Mouse (Mus musculus) spleen, postnatal 14 days (tissue): Measurements from ENCODE around the gene Gapvd1.
"Not testable (repeated sequence)": the region's sequence is repeated elsewhere in the genome, so short reads cannot be mapped to it uniquely, and the experiment has no call there.

Experiments
- DNase-seq, 2 experiments: peaks; one replicate each; pipeline ENCODE4 v3.0.0; 2021 to 2022; ENCODE audit warnings: low spot score in 2 of 2

The Gapvd1 gene

DNA sequence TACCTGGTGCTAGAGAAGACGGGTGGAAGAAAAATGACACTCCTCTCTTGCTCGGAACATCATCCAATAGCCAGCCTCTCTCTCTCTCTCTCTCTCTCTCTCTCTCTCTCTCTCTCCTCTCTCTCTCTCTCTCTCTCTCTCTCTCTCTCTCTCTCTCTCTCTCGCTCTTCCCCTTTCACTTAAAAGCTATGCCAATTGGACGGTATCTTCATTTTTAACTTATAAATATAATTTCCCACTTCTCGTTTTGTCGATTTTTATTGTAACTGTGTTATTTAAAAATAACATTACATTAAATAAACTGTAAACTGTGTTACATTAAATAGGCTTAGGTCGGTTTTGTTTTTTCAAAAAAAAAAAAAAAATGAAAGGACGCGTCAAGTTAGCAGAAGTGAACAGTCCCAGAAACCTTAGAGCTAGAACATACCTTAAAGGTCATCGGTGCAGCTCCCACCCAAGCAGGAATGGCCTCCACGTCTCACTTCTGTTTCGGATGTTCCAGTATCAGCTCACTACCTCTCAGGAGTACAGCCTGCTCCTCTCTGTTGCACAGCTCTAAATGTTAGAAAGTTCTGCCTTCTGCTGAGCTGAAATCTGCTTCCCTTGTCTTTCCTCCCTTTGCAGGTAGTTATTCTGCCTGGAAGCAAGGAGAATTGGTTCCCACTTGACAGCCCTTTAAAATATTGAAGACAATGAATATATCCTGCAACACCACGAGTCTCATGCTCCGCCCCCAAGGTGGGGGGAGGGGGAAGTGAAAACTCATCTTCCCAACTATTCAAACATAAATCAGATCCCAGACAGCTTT lies at the start of gene Gapvd1:
TSS of gene Gapvd1 (minus strand) at position 682 of the 808 bp plus-strand sequence.
- no peak for DNase-seq

- DNase-seq: no peak
These were observed 49.8 kb upstream of the Gapvd1 start for GRCm38 (mm10) chr2:34804815-34805214.

- DNase-seq: no peak
These were observed 49.1 kb upstream of the Gapvd1 start for GRCm38 (mm10) chr2:34804172-34804571.

DNA sequence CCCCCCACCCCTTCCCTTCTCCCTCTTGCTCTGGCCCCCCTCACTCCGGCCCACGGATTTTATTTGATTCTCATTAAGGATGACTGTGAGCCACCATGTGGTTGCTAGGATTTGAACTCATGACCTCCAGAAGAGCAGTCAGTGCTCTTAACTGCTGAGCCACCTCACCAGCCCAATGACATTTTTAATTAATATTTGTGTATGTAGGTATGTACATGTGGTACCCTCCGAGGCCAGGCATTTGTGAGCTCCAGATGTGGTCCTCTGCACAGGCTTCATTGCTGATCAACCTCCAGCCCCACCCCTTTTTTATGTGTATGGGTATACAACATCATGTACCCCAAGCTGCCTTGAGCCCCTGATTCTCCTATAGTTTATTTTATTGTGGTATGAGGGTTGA lies 48.7 kb upstream of the Gapvd1 start:
- no peak for DNase-seq

DNA sequence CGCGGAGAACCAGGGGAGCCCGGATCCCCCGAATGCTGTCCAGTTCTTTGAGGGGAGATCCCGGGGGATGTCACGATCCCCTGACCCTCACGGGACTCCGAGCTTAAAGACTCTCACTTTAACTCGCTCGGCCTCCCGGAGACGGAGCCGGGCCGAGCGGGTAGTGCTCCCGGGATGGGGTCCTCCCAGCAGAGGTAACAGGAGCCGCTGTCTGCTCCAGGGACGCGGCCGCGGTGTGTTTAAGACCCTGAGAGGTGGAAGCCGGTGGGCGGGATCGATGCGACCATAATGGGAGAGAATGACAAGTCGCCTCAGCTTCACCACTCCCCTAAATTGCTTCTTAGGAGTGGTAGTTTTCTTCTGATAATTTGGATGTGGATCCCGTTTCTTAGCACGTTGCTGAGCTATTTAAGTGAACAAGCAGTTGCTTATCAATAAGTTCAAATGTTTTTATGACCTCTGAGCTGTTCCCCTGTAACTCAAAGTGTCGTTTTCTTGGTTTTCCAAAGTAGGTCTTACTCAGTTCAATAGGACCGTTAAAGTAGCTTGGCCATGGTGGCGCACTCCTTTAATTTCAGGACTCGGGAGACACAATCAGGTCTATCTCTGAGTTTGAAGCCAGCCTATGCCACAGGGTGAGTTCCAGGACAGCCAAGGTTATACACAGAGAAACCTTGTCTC lies 47.7 kb upstream of the Gapvd1 start:
- not testable (repeated sequence) for DNase-seq

- peak; percentile 91 to 93 for DNase-seq
These were observed 46.8 kb upstream of the Gapvd1 start for GRCm38 (mm10) chr2:34801516-34802482.

- DNase-seq: no peak
These were observed 45.3 kb upstream of the Gapvd1 start for GRCm38 (mm10) chr2:34800371-34800770.

GRCm38 (mm10) chr2:34799357-34800256 lies 44.6 kb upstream of the Gapvd1 start, which contains the start of gene Rabepk:
Gene Rabepk, minus strand, starts transcription at chr2:34799912.
- peak; percentile 74 to 78 for DNase-seq

DNA sequence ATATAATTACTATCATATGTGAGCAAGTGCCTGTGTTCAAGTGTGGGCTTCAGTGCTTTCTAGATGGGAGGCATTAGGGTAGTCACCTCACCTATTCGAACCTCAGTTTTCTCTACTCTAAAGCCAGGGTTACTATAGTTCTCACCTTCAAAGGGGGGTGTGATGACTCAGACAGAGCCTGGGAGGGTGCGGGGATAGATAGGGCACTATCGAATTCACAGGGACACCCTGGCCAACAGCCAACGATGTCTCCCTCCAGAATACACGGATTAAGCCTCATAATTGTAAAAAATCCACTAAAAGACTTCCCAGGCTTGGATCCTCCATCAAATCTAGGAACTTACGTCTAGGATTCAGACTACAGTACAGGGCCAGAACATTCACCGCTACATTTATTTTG lies 40.4 kb upstream of the Gapvd1 start:
- DNase-seq: no peak

DNA sequence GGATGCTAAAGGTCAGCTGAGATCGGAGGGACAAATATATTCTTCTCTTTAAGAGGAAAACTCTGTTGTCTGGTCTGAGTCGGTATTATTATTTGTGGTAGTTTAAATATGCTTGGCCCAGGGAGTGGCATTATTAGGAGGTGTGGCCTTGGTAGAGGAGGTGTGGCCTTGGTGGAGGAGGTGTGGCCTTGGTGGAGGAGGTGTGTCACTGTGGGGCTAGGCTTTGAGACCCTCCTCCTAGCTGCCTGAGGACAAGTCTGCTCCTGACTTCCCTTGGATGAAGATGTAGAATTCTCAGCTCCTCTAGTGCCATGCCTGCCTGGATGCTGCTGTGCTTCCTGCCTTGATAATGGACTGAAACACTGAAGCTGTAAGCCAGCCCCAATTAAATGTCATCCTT lies 39.5 kb upstream of the Gapvd1 start:
- no peak for DNase-seq

GRCm38 (mm10) chr2:34792543-34792942 lies 37.5 kb upstream of the Gapvd1 start:
- not testable (repeated sequence) for DNase-seq

DNA sequence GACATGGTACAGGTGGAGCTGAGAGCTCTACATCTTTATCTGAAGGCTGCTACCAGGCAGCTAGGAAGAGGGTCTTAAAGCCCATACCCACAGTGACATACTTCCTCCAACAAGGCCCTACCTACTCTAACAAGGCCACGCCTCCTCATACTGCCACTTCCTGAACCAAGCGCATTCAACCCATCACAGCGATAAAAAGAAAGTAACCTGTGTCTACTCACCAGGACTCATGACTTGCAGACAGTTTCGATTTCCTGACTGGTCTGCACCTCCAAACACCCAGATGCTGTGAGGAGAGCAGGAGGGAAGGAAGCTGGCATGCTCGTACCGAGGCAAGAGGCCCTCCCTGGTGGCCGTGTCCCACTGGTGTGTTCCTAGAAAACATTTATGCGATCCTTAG lies 35.2 kb upstream of the Gapvd1 start:
- DNase-seq: peak in 1 of 2 experiments; percentile 31

GRCm38 (mm10) chr2:34784085-34784484 lies 29.1 kb upstream of the Gapvd1 start:
- DNase-seq: peak; percentile 49 to 64

DNA sequence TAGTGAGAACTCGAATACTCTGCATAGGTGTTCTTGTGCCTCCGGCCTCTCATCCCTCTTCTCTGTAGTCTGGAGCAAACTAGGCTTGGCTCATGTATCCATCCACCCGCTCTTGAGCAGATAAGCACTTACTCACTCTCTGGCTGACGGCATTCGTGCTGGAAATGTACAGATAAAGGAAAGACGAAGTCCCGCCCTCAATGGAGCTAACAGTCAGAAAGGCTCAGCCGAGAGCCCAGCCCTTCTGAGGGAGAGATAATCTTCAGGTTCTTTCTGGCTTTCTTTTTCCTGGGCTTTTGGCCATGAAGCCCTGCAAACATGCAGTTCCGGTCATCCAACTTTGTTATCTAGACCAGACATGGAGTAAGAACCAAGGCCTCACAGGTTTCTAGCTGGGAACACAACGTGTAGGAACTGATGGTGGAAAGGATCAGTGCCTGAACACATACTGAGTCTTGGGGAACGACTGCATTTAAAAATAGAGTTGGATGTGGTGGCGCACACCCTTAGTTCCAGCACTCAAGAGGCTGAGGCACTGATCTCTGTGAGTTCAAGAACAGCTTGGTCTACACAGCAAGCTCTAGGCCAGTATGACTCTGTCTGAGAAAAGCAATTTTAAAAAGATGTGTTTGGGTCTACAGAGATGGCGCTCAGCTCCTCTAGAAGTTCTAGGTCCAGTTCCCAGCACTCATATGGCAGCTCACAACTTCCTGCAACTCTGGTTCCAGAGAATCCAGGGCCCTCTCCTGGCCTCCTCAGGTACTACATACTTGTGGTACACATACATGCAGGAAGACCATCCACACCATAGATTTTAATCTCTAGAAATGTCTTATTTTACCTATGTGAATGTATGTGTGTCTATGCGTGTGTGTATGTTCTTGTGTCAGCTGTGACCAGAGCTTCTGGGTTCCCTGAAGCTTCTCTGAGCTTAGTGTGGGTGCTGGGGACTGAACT lies 28.3 kb upstream of the Gapvd1 start:
- DNase-seq: peak; percentile 46 to 55

GRCm38 (mm10) chr2:34777237-34777868 lies 22.3 kb upstream of the Gapvd1 start:
- no peak for DNase-seq

GRCm38 (mm10) chr2:34774493-34774892 lies 19.5 kb upstream of the Gapvd1 start:
- DNase-seq: no peak

DNA sequence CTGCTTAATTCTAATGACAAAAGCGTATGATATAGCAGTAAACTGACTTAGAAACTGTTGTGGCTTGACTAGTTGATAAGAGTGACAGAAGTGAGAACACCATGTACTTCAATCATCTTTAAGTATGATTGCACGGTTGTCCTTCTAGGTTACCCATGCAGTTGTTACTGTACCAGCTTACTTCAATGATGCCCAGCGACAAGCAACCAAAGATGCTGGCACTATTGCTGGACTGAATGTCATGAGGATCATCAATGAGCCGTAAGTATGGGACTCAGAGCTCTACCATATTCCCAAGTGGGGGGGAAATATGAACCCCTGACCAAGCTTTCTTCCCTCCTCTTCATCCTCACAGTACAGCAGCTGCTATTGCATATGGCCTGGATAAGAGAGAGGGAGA lies 18.6 kb upstream of the Gapvd1 start:
- no peak for DNase-seq

DNA sequence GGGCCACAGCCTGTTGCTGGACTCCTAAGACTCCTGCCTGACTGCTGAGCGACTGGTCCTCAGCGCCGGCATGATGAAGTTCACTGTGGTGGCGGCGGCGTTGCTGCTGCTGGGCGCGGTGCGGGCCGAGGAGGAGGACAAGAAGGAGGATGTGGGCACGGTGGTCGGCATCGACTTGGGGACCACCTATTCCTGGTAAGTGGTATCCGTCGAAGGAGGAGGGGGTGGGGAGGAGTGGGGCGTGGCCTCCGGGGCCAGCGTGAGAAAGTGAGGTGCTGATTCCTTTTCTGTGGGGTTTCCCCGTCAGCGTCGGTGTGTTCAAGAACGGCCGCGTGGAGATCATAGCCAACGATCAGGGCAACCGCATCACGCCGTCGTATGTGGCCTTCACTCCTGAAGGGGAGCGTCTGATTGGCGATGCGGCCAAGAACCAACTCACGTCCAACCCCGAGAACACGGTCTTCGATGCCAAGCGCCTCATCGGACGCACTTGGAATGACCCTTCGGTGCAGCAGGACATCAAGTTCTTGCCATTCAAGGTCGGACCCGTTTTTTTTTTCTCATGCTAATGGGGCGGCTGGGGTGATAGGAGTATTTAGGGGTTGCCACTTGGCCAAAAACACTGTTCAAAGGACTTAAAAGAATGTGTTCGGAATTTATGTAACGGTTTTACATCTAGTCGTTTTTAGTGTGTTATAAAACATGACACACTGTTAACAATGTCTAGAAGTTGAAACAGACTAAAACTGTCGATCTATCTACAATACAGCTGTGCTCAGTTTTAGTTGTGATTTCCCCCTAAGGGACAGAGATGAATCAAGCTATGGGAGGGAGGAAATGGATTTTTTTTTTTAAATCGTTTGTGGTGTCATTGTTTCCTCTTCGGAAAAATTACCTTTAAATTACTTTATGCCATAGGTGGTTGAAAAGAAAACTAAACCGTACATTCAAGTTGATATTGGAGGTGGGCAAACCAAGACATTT lies 17.5 kb upstream of the Gapvd1 start:
- no peak for DNase-seq
